Mouse (Mus musculus) heart, embryonic 14.5 days (tissue): ENCODE results near the gene AU040320. TPM values are rescaled to one million over a fixed set of nuclear protein-coding genes. Genes with fewer than 3 reads are reported as not detected.
A peak's percentile ranks its signal among the peaks of the same experiment; 100 is the strongest.

ENCODE experiments used
- ATAC-seq: fragments of 200-750 bp; cut with Nextera tagmentation; 2 replicates; pipeline ENCODE4 v1.8.0; 2017; ENCODE audit warnings: low read depth, moderate TSS enrichment; ENCODE audit not compliant: insufficient number of reproducible peaks, insufficient read depth, low FRiP score
- H3K27ac ChIP-seq, 2 experiments: fragments of 200-500 bp in 1 of 2; fragments of 300-500 bp in 1 of 2; sonication (generic) in 1 of 2; replicated peaks in 1 of 2; 2 replicates each; pipeline ENCODE4 v1.5.1; 2012 to 2014; ENCODE audit warnings: low read depth in 2 of 2, low read length in 2 of 2, control low read depth in 1 of 2, mild to moderate bottlenecking in 1 of 2, mixed read lengths in 1 of 2; ENCODE audit not compliant: control insufficient read depth in 1 of 2, insufficient read depth in 1 of 2
- H3K27me3 ChIP-seq: fragments of 300-500 bp; sonication (generic); 2 replicates; pipeline ENCODE4 v1.6.1; 2014; ENCODE audit warnings: mild to moderate bottlenecking, low read length, control low read depth; ENCODE audit not compliant: control insufficient read depth, insufficient read depth
- H3K36me3 ChIP-seq: fragments of 300-500 bp; sonication (generic); 2 replicates; pipeline ENCODE4 v1.6.1; 2014; ENCODE audit warnings: mild to moderate bottlenecking, control low read depth, low read length, mixed read lengths; ENCODE audit not compliant: control insufficient read depth, insufficient read depth
- H3K4me1 ChIP-seq, 2 experiments: fragments of 200-500 bp in 1 of 2; fragments of 300-500 bp in 1 of 2; sonication (generic) in 1 of 2; 2 replicates each; pipeline ENCODE4 v1.6.1; 2012 to 2014; ENCODE audit warnings: low read length in 2 of 2, control low read depth in 1 of 2, mixed read lengths in 1 of 2; ENCODE audit not compliant: control insufficient read depth in 2 of 2, insufficient read depth in 2 of 2
- H3K4me2 ChIP-seq: fragments of 300-500 bp; sonication (generic); 2 replicates; pipeline ENCODE4 v1.6.1; 2014; ENCODE audit warnings: mild to moderate bottlenecking, low read length
- H3K4me3 ChIP-seq, 2 experiments: fragments of 200-500 bp in 1 of 2; fragments of 300-500 bp in 1 of 2; sonication (generic) in 1 of 2; 2 replicates each; pipeline ENCODE4 v1.5.1; 2012 to 2014; ENCODE audit warnings: low read length in 2 of 2, mild to moderate bottlenecking in 2 of 2, control low read depth in 1 of 2, low read depth in 1 of 2, moderate library complexity in 1 of 2; ENCODE audit not compliant: control insufficient read depth in 1 of 2, insufficient read depth in 1 of 2
- H3K9ac ChIP-seq: fragments of 300-500 bp; sonication (generic); 2 replicates; pipeline ENCODE4 v1.6.1; 2014; ENCODE audit warnings: mild to moderate bottlenecking, low read length
- H3K9me3 ChIP-seq: fragments of 300-500 bp; sonication (generic); 2 replicates; pipeline ENCODE4 v1.6.1; 2016; ENCODE audit warnings: low read length, control low read depth; ENCODE audit not compliant: control insufficient read depth
- WGBS: fragments of 180-500 bp; shearing (Covaris S2); extraction: QIAGEN DNeasy Blood & Tissue Kit; methylation state at CpG from one replicate; pipeline ENCODE4 v1.1.7; 2014; 5-methylcytosine and 5-hydroxymethylcytosine counted together
- polyA plus RNA-seq: library from polyadenylated mRNA; unstranded; fragments of >200 nt; fragmentation: Nextera tagmentation; extraction: Ambion mirVana; gene quantifications from 2 replicates; pipeline ENCODE4 v1.2.1, GENCODE M21; 2014

The AU040320 gene
- polyA plus RNA-seq, 1 experiment from 2014 or later = 23.0 TPM

- peak overlapping the region in 1 of 2 experiments; percentile 88; a peak in 2 of 4 replicates for H3K4me3 ChIP-seq
- whole genome bisulfite sequencing = 62% methylated on average over 10 of the region's 10 CpGs
- H3K27ac ChIP-seq = no peak overlapping the region
- peaks cover 10 to 21% of the 10 kb centered on the region in 2 experiments; a peak in 3 of 4 replicates for H3K4me1 ChIP-seq
- H3K9me3 ChIP-seq = no peaks in the 10 kb centered on the region
- ATAC-seq = no peak
- H3K27me3 ChIP-seq = no peaks in the 10 kb centered on the region
- peak overlapping the region; percentile 96 for H3K4me2 ChIP-seq
- H3K36me3 ChIP-seq = peaks cover 34% of the 10 kb centered on the region
- peak overlapping the region; percentile 84; the same call in 1 of the 2 replicates for H3K9ac ChIP-seq
Measured at GRCm38 (mm10) chr4:126751556-126752023, 1.8 kb upstream of the AU040320 start.

- H3K27ac ChIP-seq = peak overlapping the region; percentile 39 to 92
- H3K27me3 ChIP-seq = no peaks in the 10 kb centered on the region
- H3K4me2 ChIP-seq = peak overlapping the region; percentile 96
- no peak for ATAC-seq
- no peaks in the 10 kb centered on the region for H3K9me3 ChIP-seq
- H3K9ac ChIP-seq = peak overlapping the region; percentile 84
- 7% methylated on average over 13 of the region's 13 CpGs for WGBS
- H3K4me3 ChIP-seq = peak overlapping the region; percentile 80 to 88
- peaks cover 28% of the 10 kb centered on the region for H3K36me3 ChIP-seq
- peaks cover 10 to 21% of the 10 kb centered on the region in 2 experiments; a peak in 3 of 4 replicates for H3K4me1 ChIP-seq
Measured at GRCm38 (mm10) chr4:126752024-126752607, 1.2 kb upstream of the AU040320 start.

- ATAC-seq = no peak
- Histone ChIP-seq H3K36me3 (peaks cover 28% of the 10 kb centered on the region), H3K27me3 (no peaks in the 10 kb centered on the region), H3K9ac (peak overlapping the region; percentile 84), H3K27ac (peak overlapping the region; percentile 39 to 92), H3K9me3 (no peaks in the 10 kb centered on the region), H3K4me3 (peak overlapping the region; percentile 80 to 88), H3K4me1 (peaks cover 10 to 21% of the 10 kb centered on the region in 2 experiments; a peak in 3 of 4 replicates), H3K4me2 (peak overlapping the region; percentile 96)
- under 1% methylated on average over 23 of the region's 23 CpGs for WGBS
Measured at GRCm38 (mm10) chr4:126752608-126753141, 669 bp upstream of the AU040320 start.

GRCm38 (mm10) chr4:126754231-126754611, 877 bp downstream of the AU040320 start:
- H3K9me3 ChIP-seq = no peaks in the 10 kb centered on the region
- peaks cover 24% of the 10 kb centered on the region for H3K36me3 ChIP-seq
- no peak overlapping the region for H3K27ac ChIP-seq
- 1% methylated on average over 12 of the region's 12 CpGs for WGBS
- peak overlapping the region; percentile 96 for H3K4me2 ChIP-seq
- H3K4me3 ChIP-seq = peak overlapping the region; percentile 80 to 88
- peaks cover 10 to 21% of the 10 kb centered on the region in 2 experiments; a peak in 3 of 4 replicates for H3K4me1 ChIP-seq
- H3K27me3 ChIP-seq = no peaks in the 10 kb centered on the region
- no peak for ATAC-seq
- peak overlapping the region; percentile 84 for H3K9ac ChIP-seq

- Histone ChIP-seq H3K4me3 (peak overlapping the region in 1 of 2 experiments; percentile 88; a peak in 1 of 4 replicates), H3K4me1 (peaks cover 10 to 19% of the 10 kb centered on the region in 2 experiments; a peak in 3 of 4 replicates), H3K9me3 (no peaks in the 10 kb centered on the region), H3K27me3 (no peaks in the 10 kb centered on the region), H3K36me3 (peaks cover 23% of the 10 kb centered on the region), H3K9ac (0 out of 2 replicates have a peak overlapping the region, but pooled peaks have one; percentile 84), H3K4me2 (peak overlapping the region; percentile 96), H3K27ac (no peak overlapping the region)
- ATAC-seq = no peak
- 41% methylated on average over 12 of the region's 12 CpGs for WGBS
Measured at GRCm38 (mm10) chr4:126754736-126755374, 1.5 kb downstream of the AU040320 start.

- Histone ChIP-seq H3K36me3 (peaks cover 29% of the 10 kb centered on the region), H3K9ac (no peak overlapping the region), H3K4me3 (no peak overlapping the region), H3K9me3 (no peaks in the 10 kb centered on the region), H3K27me3 (no peaks in the 10 kb centered on the region), H3K4me2 (no peak overlapping the region), H3K4me1 (peaks cover 6 to 15% of the 10 kb centered on the region in 2 experiments; a peak in 3 of 4 replicates), H3K27ac (no peak overlapping the region; a peak in 1 of 4 replicates)
- WGBS = 48% methylated on average over 4 of the region's 4 CpGs
- no peak for ATAC-seq
Measured at GRCm38 (mm10) chr4:126756766-126757165, 3.4 kb downstream of the AU040320 start.

- H3K4me3 ChIP-seq = no peak overlapping the region
- ATAC-seq = no peak
- H3K4me1 ChIP-seq = peaks cover 2 to 7% of the 10 kb centered on the region in 2 experiments; a peak in 3 of 4 replicates
- H3K9me3 ChIP-seq = no peaks in the 10 kb centered on the region
- H3K36me3 ChIP-seq = peaks cover 38% of the 10 kb centered on the region
- 74% methylated on average over 5 of the region's 5 CpGs for WGBS
- H3K9ac ChIP-seq = no peak overlapping the region
- H3K4me2 ChIP-seq = no peak overlapping the region
- H3K27me3 ChIP-seq = no peaks in the 10 kb centered on the region
- H3K27ac ChIP-seq = no peak overlapping the region
Measured at GRCm38 (mm10) chr4:126758299-126758698, 5.0 kb downstream of the AU040320 start.
